Mouse (Mus musculus): ENCODE results near the gene Cenpb. TPM values are rescaled to one million over a fixed set of nuclear protein-coding genes. Genes with fewer than 3 reads are reported as not detected.
A peak's percentile ranks its signal among the peaks of the same experiment; 100 is the strongest.
"Not testable (repeated sequence)": the region's sequence is repeated elsewhere in the genome, so short reads cannot be mapped to it uniquely, and the experiment has no call there.

Cenpb gene
- total RNA-seq (2021): 52.9 and 66.5 TPM in 2 replicates
- long read RNA-seq, full-length matches to known transcripts: 253 of 253 reads
- long read RNA-seq, partial matches to known transcripts: 0 of 253 reads
- long read RNA-seq, other reads (novel, unspliced or antisense): 0 of 253 reads

DNA sequence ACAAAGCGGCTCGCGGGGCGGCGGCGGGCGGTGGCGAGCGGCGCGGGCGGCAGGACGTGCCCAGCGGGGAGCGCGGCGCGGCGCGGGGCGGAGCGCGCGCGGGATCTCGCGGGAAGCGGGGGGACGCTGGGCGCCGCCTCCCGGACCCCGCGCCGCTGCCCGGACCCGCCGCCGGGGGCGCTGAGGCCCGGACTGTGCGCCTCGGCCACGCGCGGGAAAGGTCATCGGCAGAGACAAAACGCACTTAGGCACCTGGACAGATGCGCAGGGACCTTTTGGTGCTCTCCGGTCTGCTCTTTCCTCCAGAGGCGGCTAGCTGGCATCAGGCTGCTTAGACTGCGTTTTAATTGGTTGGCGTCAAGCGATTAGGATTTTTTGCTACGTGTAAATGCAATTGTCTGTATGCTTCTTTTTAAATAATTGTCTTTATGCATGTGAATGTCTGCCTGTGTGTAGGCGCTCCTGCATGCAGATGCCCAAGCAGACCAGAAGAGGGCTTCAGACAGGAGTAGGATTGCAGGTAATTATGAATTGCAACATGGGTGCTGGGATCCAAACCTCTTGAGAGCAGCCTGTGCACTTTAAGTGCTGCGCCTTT lies at the start of gene Cenpb:
Cenpb (minus strand) TSS at position 78 of the 598 bp plus-strand sequence.
- DNase-seq: peak; percentile 88

DNA sequence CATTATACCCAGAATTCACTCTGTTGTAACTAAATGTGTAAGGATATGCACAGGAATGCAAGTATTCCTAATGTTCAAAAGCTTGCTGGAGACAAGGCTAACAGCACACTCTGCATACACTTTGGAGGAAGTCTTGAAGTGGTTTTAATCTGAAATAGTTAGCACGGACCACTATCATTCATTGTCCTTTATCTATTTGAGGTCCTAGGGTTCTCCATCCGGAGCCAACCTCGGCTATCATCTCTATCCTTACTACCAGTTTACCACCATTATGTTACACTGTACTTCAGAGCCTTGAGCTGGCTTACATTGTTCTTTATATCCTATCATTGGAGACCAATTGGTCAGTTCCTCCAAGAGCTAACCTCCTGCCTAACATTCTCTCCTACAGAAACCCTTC lies 47.4 kb upstream of the Cenpb start:
- DNase-seq: no peak

DNA sequence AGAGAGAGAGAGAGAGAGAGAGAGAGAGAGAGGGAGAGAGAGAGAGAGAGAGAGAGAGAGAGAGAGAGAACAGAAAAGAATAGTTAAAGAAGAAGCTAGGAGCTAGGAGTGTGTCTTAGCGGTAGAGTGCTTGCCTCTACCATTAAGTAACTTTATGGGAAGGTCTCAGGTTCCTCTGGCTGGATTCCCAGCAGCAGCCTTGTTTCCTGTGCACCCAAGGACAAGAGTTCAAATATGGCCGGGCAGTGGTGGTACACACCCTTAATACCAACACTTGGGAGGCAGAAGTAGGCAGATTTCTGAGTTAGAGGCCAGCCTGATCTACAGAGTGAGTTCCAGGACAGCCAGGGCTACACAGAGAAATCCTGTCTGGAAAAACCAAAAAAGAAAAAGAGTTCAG lies 46.8 kb upstream of the Cenpb start:
- not testable (repeated sequence) for DNase-seq

DNA sequence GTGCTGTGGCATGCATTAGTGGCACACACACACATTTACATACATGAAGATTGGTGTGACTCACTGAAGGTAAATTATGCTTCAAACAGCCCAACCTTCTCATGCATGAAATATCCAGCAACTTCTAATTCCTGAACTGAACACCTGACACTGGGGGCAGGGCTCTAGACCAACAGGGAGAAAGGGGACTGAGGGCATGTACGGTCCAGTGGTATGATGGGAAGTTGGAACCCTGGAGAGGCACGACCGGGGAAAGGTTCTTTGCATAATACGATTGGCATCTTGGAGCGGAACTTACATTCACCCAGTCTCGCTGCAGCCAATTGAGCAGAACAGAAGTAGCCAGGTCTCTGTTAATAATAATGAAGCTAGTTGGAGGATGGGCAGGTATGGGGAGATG lies 45.3 kb upstream of the Cenpb start:
- no peak for DNase-seq

DNA sequence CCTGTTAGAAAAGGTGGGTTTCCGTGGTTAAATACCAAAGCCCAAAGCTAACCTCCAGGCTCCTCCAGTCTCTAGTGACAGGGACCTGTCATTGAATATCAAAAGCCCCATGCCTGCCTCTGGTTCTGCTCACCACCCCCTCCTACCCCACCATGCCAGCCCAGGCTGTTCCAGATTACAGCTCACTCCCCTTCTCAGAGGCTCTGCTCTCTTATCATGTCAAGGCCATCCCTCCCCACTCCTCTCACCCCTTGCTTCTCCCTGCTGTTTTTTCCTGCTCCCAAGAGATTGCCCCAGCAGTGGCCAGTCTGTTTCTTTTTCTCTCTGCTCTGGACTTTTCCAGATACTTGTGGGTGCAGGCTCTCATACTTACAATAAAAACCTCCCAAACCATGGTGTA lies 43.7 kb upstream of the Cenpb start:
- DNase-seq: no peak

DNA sequence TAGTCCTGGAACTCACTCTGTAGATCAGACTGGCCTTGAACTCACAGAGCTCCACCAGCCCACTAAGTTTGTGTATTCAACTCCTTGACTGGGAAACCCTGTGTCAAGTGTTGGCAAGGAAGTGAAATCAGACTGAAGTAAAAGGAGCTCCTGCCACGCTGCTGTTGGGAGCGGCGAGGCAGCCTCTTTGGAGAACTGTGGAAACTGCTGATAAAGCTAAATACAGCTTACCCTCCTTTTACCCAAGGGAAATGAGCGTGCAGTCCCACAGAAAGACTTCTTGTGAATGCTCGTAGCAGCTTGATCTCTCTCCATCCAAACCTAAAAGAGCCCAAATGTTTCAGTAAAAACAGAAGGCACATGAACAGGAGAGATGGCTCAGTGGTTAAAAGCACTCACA lies 42.7 kb upstream of the Cenpb start:
- DNase-seq: no peak

DNA sequence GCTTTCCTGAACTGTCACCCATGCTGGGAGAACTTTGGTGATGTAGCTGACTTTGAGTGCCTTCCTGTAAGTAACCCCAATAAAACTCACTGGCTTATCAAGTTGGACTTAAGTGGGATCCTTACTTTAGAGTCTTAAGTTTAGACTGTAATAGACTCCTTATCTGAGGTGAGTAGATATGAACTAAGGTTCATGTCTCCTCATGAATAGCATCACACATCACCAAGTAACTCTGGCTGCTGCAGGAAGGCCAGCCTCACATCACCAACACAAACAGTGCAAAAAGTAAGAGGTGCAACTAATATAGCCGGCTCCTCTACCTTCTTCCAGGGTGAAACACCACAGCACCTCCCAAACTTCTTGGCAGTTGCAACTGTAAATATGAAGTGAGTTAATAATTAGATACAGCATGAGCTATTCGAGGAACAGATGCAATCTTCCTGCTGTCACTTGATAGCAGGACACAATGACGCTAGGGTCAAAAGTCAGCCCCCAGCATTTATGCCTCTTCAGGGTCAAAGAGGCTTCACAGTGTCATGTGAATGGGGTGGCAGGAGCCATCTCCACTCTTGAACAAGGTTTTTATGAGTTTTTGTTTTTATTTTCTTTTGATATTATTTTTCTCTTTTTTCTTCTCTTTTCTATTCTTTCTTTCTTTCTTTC lies 42.1 kb upstream of the Cenpb start:
- DNase-seq: no peak

DNA sequence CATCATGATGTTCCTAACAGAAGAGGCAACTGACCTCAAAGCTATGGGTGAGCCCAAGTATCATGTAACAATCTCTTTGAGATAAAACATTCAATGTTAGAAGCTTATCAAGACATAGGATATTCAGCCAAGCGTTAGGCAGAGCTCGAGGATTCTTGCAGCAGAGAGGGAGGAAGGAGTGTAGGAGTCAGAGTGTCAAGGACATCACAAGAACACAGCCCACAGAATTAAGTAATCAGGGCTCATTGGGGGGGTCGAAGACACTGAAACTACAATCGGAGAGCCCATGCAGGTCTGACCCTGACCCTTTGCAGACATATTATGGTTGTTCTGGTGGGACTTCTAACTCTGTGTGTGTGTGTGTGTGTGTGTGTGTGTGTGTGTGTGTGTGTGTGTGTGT lies 40.2 kb upstream of the Cenpb start:
- DNase-seq: no peak

DNA sequence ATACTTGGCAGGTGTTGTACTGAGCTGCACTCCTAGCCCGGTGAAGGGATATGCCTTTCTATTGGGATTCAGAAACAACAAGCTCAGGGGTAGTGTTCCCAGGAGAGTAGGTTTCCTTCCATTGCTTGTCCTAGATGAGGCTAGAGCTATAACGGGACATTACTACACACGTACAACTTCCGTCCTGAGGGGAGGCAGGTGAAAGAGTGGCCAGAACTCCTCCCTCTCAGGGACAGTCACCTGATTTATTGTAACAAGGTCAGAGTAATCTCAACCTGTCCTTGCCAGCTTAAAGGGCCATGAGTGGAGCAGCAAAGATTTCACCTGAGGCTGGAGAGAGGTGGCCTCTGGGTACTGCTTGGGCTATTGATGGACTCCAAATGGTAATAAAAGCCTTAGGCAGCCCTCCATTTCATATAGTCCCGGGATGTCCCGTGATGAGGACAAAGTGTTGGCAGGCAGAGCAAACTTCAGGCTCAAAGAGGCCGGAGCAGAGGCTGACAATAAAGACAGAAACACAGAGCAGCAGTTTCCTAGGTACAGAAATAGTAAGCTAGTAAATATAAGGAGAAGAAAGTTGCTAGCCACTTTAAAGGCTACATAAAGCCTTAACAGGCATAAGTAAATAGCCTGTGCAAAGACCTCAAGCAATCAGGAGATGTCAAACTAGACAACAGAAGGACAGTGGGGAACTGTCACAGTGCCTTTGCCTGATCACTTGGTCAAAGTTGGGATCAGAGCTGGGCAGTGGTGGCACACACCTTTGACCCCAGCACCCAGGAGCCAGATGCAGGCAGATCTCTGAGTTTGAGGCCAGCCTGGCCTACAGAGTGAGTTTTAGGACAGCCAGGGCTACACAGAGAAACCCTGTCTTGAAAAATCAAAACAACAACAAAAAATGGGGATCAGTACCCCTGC lies 36.3 kb upstream of the Cenpb start:
- no peak for DNase-seq

DNA sequence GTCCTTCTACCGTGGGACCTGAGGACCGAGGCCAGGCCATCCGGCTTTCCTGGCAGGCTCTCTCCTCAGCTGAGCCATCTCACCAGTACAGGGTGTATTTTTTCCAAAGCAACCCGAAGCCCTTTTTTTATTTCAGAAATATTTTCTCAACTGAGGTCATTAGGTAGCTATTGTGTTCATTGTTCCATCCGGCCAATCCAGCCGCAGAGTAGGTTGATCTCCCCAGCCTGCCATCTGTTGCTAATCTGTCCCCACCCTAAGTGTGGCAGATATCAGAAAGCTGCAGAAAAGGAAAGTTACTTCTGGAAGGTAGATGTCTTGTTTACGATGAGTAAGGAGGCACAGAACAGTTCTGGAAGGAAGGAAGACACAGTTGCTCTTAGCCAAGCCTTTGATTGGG lies 33.9 kb upstream of the Cenpb start:
- DNase-seq: no peak

DNA sequence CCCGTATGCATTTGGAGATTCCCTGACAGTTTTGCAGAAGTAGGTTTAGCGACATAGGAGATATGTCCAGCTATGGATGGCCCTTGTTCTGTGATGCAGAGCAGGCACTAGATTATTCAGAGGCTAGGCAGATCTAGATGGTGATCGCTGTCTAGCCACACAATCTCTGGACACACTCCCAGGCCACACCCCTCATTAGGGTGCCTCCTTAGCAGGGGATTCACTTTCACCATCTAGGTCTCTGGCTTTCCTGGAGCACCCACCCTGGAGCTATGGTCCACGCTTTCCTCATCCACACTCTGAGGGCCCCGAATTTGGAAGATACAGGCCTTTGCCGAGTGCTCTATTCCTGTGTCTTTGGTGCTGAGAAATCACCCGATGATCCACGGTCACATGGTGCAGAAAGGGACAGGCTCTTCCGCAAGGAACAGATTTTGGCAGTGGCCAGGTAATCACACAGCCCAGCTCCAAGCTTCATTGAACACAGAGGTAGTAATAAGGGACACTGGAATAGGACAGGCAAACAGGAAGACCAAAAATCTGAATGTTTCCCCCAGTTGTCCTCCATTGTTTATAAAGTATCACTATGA lies 31.3 kb upstream of the Cenpb start:
- DNase-seq: peak; percentile 27

DNA sequence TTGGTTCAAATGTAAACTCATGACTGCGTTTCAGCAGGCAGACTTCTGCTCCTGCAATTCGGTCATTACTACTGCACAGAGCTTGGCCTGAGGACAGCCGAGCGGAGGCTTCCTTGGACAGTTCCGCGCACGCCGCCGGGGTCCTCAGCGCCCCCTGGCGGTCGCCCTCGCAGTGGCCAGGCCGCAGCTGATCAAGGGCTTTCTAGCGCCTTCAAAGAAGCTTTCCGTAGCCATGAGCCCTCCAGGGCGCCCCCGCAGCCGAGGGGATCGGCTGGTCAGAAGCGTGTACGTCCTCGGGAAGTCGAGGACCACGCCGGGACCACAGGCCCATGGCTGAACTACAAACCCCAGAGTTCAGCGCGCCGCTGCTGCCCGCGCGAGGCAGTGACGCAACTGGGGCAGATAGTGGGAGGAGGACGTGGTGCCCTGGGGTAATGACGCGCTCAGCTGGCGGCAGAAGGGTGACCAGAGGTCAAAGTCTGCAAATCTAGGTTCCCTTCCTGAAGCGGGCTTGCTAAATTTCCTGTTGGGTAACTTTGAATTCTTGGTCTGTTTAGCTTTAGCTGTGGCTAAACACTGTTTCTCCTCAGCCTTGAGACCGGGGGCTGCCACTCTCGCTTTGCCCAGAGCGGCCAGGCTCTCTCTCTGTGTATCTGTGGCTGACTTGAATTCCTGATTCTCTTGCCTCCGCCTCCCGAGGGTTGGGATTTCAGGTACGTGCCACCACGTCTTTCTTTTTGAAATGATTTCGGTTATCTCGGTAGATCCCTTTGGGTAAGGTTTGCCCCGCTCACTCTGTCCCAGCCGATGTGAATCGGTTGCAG lies 30.3 kb upstream of the Cenpb start:
- DNase-seq: peak; percentile 95

DNA sequence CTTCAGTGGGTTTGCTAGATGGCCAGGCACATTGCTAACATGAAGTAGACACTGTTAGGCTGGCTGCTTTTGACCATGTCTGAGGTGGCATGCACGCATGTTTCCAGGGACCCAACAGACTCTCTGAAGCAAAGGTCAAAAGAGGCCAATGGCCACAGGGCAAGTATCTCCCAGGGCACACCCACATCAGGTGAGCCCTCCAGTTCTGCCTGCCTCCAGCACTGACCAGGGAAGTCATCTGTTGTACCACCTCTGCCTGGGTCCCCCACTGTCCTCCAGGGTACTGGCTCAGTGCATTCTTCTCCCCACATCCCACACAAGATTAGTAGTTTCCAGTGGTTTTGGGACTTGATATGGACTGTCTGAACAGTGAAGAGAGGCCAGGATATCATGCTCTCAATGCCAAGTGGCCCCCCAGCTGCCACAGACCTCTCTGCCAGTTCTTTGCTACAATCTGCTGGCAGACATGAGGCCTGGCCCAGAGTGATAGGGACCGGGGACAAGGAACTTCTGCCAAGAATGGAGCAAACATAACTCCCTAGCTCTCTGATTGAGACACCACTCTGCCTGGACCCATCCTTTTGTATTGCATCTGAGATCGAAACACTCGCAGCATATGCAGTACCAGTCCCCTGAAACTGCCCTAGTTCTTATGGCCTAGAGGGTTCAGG lies 29.4 kb upstream of the Cenpb start:
- DNase-seq: no peak

DNA sequence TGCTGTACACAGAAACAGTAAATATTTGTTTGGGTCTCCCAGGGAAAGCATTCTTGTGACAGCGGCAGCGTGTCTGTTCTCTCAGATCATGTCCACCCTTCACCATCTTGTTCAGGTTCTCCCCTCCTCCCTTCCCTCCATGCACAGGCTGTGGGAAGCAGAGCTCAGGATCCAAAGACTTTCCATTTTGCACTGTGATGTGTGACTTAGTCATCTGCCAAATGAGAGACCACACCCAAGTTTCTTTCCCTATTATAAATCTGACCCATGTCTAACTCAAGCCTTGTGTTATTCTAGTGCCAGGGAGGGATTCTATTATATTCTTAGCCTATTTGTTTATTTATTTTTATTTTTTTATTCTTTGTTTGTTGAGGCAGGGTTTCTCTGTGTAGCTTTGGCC lies 28.5 kb upstream of the Cenpb start:
- no peak for DNase-seq

DNA sequence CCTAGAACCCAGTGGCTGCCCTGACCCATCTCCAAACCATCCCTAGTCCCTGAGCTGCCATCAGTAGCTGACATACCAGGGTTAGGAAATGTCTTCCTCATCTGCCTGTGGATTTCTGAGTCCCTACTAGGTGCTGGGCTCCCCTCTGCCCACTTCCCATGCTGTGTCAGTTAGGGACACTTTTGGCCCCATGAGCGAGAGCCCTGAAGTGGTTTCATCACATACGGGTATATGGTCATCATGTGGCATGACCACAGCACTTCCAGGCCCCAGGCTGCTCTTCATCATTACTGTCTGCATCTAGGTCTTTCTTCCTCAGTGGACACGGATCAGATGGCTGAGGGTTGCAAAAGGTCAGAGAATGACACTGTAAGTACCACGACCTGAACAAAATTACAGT lies 26.9 kb upstream of the Cenpb start, which contains the start of gene Ap5s1:
Ap5s1 (plus strand) TSS at position 301 of the 400 bp plus-strand sequence.
- DNase-seq: no peak

DNA sequence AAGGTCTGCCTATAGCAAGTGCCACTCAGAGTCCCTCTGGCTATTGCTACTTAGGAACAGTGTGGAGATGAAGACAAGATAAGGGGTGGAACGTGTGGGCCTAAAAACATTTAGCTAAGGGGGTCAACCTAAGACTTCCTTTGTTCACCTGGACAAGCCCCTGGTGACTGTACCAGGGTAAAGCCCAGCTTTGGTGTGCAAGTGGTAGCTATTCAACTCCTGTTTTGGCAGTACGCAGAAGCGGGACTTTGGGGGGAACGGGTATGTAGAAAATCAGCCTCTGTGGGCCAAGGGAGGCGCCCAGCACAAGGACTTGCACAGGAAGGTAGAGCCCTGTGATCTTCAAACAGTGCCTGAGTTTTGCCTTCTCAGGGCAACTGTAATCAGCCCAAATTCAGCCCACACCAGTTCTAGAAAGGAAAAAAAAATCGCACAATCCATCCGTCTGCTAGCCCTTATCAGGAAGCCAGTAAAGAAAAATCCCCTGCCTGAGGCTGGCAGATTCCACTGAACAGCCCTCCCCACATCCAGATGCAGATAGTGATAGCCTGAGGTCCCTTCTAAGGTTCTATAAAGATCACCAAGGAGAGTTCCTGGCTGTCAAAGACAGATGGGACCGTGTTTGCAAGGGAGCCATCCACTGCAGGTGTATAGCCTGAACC lies 25.8 kb upstream of the Cenpb start:
- no peak for DNase-seq

DNA sequence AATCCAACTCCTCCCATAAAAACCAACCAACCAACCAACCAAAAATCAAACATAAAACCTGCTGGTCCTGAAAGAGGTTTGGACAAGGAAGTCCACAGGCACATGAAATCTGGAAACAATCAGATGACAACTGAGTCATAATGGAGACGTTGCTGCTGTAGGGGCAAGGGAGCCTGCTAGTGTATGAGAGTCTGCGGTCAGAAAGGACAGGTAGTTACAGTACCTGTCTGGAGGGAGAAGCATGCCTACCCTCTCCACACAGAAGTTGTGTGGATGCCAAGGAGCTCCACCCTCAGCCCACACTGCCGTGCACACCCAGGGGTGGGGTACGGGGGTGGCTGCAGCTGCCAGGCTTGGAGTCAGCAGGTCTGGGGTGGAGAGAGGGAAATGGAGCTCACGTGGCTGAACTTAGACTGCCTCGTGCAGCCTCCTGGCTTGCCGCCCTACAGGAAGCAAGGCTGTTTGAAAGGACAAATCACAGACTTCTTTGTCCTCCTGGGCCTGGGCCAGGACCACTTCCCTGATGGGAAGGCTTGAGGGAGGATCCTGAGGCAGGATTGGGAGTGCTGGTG lies 24.6 kb upstream of the Cenpb start:
- peak; percentile 87 for DNase-seq

DNA sequence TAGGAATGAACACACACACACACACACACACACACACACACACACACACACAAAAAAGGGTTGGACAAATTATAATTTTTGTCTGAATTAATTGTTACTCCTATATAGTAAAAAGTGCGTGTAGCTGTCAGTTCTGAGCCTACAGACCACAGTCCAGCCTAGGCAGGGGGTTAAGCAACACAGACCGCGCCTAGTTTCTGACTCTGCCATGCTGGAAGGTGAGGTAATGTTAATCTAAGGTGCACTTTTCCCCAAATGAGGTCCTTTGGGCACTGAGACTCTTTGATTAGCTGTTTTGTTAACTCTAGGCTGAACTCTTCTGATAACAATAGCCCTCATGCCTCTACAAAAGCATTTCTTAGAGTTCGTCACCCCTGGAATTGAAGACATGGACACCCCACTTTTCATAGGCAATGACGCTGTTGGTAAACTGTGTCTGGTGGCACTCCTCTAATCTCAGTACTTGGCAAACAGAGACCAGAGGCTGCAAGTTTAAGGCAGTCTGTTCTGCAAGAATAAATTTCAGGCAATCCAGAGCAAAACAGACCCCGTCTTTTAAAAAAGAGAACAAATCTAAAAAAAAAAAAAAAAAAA lies 24.0 kb upstream of the Cenpb start:
- no peak for DNase-seq

DNA sequence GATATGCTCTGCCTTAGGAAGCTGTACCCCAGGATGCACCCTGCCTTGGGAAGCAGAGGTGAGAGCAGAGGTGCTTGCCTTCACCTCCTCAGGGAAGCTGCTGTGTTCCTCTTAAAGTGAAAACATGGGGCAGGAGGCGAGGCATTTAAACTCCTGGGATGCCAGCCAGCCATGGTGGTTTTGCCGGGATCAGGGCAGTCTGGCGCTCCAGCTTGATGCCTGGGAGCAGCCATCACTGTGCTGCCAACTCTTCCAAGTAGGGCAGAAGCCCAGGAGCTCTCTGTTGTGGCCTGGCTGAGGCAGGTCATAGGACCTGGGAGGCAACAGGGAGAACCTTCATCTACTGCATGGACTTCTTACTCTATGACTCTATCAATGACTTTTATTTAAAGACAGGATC lies 21.4 kb upstream of the Cenpb start:
- no peak for DNase-seq

DNA sequence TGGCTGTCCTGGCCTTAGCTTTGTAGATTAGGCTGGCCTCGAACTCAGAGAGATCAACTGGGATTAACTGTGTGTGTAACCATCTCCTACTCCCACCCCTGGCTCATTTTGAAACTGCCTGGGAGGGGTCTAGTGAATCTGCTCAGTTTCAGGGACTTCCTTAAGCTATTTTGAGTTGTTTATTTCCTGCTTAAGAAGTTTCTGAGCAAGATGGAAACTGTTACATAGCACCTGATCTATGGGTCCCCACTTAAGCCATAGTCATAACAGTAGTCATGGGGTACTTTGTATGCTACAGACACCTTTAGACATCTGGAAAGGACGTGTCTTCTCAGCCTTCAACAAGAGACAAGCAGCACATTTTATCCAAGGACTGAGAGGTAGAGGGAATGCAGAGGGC lies 20.8 kb upstream of the Cenpb start:
- no peak for DNase-seq

Measured in adrenal gland, postnatal 25 days (tissue).